Mouse (Mus musculus) forebrain, embryonic 15.5 days (tissue): ENCODE data around the gene Abracl. TPM values are rescaled to one million over a fixed set of nuclear protein-coding genes. Genes with fewer than 3 reads are reported as not detected.
A peak's percentile ranks its signal among the peaks of the same experiment; 100 is the strongest.

Source experiments
- ATAC-seq: fragments of 200-750 bp; cut with Nextera tagmentation; replicated peaks from 2 replicates; pipeline ENCODE4 v1.8.0; 2017; ENCODE audit warnings: mild to moderate bottlenecking, moderate TSS enrichment, moderate library complexity
- H3K27ac ChIP-seq: fragments of 300-500 bp; sonication (generic); replicated peaks from 2 replicates; pipeline ENCODE4 v1.5.1; 2015; ENCODE audit warnings: mild to moderate bottlenecking, inconsistent platforms
- H3K27me3 ChIP-seq: fragments of 300-500 bp; sonication (generic); 2 replicates; pipeline ENCODE4 v1.6.1; 2015; ENCODE audit warnings: inconsistent platforms
- H3K36me3 ChIP-seq: fragments of 300-500 bp; sonication (generic); 2 replicates; pipeline ENCODE4 v1.6.1; 2015; ENCODE audit warnings: mild to moderate bottlenecking, inconsistent platforms
- H3K4me1 ChIP-seq: fragments of 300-500 bp; sonication (generic); 2 replicates; pipeline ENCODE4 v1.6.1; 2015; ENCODE audit warnings: inconsistent platforms
- H3K4me2 ChIP-seq: fragments of 300-500 bp; sonication (generic); replicated peaks from 2 replicates; pipeline ENCODE4 v1.6.1; 2015; ENCODE audit warnings: mild to moderate bottlenecking, inconsistent platforms
- H3K4me3 ChIP-seq: fragments of 300-500 bp; sonication (generic); 2 replicates; pipeline ENCODE4 v1.5.1; 2015; ENCODE audit warnings: mild to moderate bottlenecking, inconsistent platforms
- H3K9ac ChIP-seq: fragments of 300-500 bp; sonication (generic); replicated peaks from 2 replicates; pipeline ENCODE4 v1.6.1; 2015; ENCODE audit warnings: mild to moderate bottlenecking, inconsistent platforms
- H3K9me3 ChIP-seq: fragments of 300-500 bp; sonication (generic); 2 replicates; pipeline ENCODE4 v1.6.1; 2016; ENCODE audit warnings: inconsistent platforms
- WGBS: fragments of 180-500 bp; shearing (Covaris S2); methylation state at CpG from one replicate; pipeline ENCODE4 v1.1.7; 2015; ENCODE audit warnings: mixed read lengths; 5-methylcytosine and 5-hydroxymethylcytosine counted together
- polyA plus RNA-seq: library from polyadenylated mRNA; unstranded; fragments of >200 nt; fragmentation: Nextera tagmentation; extraction: Ambion mirVana; gene quantifications from 2 replicates; pipeline ENCODE4 v1.2.1, GENCODE M21; 2015

Gene Abracl
- polyA plus RNA-seq, 1 experiment from 2014 or later, result 226 TPM

DNA sequence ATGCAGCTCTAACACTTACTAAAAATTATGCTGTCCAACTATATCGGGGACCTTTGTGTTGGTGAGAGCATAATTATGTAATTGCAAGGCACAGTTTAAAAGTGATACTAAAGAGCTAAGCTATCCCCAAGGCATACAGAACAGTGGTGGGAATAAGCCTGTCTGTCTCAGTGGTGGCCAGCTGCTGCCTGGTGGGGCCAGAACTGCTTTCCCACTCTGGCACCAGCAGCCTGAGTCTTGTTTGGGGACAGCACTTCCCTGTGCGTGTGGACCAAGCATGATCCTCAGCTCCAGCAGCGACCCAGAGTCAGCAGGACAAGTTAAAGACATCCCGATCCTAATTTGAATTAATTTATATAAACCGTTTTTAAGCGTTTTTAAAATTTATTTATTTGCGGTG, 2.6 kb downstream of the Abracl start:
- Histone ChIP-seq H3K4me3 (peak overlapping the region; percentile 22), H3K9me3 (no peaks in the 10 kb centered on the region), H3K4me1 (peaks cover 25% of the 10 kb centered on the region), H3K27ac (peak overlapping the region; percentile 96), H3K36me3 (peaks cover 23% of the 10 kb centered on the region), H3K4me2 (peak overlapping the region; percentile 46), H3K27me3 (no peaks in the 10 kb centered on the region), H3K9ac (no peak overlapping the region)
- peak; percentile 45 for ATAC-seq
- WGBS, result 53% methylated on average over 7 of the region's 7 CpGs

GRCm38 (mm10) chr10:18011761-18012160, 11.3 kb downstream of the Abracl start:
- WGBS, result 89% methylated on average over 5 of the region's 5 CpGs
- H3K9ac ChIP-seq, result no peak overlapping the region
- no peaks in the 10 kb centered on the region for H3K9me3 ChIP-seq
- H3K36me3 ChIP-seq, result peaks cover 36% of the 10 kb centered on the region
- H3K4me2 ChIP-seq, result no peak overlapping the region
- ATAC-seq, result no peak
- no peak overlapping the region for H3K27ac ChIP-seq
- no peaks in the 10 kb centered on the region for H3K27me3 ChIP-seq
- no peaks in the 10 kb centered on the region for H3K4me1 ChIP-seq
- no peak overlapping the region for H3K4me3 ChIP-seq

- Histone ChIP-seq H3K27me3 (no peaks in the 10 kb centered on the region), H3K36me3 (peaks cover 22% of the 10 kb centered on the region), H3K4me1 (no peaks in the 10 kb centered on the region), H3K4me2 (no peak overlapping the region), H3K9me3 (no peaks in the 10 kb centered on the region), H3K4me3 (no peak overlapping the region), H3K9ac (no peak overlapping the region), H3K27ac (no peak overlapping the region)
- no peak for ATAC-seq
- WGBS, result 91% methylated on average over 1 of the region's 1 CpGs
Observed at GRCm38 (mm10) chr10:18009744-18010143, 13.3 kb downstream of the Abracl start.

DNA sequence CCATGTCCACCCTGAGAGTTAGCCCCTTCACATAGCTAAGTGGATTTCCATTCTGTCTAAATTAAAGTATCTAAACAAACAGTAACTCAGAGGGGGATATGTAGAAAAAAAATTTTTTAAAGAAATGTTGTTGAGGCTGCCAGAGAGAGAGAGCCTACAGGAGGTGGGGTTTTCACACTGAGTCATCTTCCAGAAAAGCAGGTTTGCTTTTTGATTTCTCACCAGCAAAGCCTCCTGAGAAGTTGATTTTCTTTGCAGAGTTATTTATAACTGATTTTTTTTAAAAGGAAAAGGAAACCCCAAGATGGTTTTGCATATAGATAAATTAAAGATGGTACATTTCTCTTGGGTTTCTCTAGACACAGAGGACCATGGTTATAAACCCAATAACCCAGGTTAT, 15.0 kb downstream of the Abracl start:
- ATAC-seq, result no peak
- H3K9ac ChIP-seq, result no peak overlapping the region
- no peaks in the 10 kb centered on the region for H3K27me3 ChIP-seq
- H3K9me3 ChIP-seq, result no peaks in the 10 kb centered on the region
- H3K36me3 ChIP-seq, result peaks cover 12% of the 10 kb centered on the region
- no peak overlapping the region for H3K4me2 ChIP-seq
- H3K4me1 ChIP-seq, result no peaks in the 10 kb centered on the region
- no peak overlapping the region for H3K4me3 ChIP-seq
- H3K27ac ChIP-seq, result no peak overlapping the region

DNA sequence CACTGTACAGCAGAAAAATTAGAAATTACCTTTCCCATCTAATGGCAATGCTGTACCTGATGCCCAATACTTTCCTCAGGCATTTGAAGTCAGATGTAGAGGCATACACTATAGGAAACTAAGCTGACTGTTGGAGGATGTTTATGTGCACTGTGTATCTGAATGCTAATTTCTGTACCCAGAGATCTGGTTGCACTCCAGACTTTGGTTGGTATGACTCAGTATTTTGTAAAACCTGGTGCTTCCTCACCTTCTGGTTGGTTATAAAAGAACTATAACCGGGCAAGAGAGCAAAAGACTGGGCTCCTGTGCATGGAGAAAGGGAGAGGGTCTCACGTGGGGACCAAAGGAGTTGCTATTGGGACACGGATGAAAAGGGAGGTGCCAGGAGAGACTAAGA, 15.8 kb downstream of the Abracl start:
- peaks cover 11% of the 10 kb centered on the region; the same call in 1 of the 2 replicates for H3K36me3 ChIP-seq
- 90% methylated on average over 3 of the region's 3 CpGs for WGBS
- H3K27ac ChIP-seq, result no peak overlapping the region
- no peaks in the 10 kb centered on the region for H3K27me3 ChIP-seq
- no peak overlapping the region for H3K9ac ChIP-seq
- no peaks in the 10 kb centered on the region for H3K9me3 ChIP-seq
- no peak overlapping the region for H3K4me2 ChIP-seq
- no peak for ATAC-seq
- H3K4me1 ChIP-seq, result no peaks in the 10 kb centered on the region
- no peak overlapping the region for H3K4me3 ChIP-seq

DNA sequence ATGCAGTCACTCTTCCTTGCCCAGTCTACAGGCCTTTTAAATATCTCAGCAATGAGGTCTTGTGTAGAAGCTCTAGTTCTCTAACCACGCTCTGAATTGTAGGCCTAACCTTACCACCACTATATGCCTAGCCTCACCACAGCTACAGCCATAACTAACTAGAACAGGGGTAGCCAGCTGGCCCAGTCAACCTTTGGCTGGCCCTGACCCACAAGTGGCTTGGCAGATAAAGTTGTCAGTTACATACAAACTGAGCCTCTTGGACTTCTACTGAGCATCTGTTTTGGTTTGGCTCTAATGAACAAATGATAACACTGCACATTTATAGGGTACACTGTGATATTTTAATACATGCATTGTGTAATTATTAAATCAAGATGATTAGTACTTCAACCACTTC, 16.3 kb downstream of the Abracl start:
- Histone ChIP-seq H3K27ac (no peak overlapping the region), H3K9me3 (no peaks in the 10 kb centered on the region), H3K27me3 (no peaks in the 10 kb centered on the region), H3K9ac (no peak overlapping the region), H3K4me1 (no peaks in the 10 kb centered on the region), H3K36me3 (peaks cover 9% of the 10 kb centered on the region; the same call in 1 of the 2 replicates), H3K4me2 (no peak overlapping the region), H3K4me3 (no peak overlapping the region)
- no peak for ATAC-seq
- 96% methylated on average over 1 of the region's 1 CpGs for WGBS

GRCm38 (mm10) chr10:18005136-18005955, 17.7 kb downstream of the Abracl start:
- Histone ChIP-seq H3K4me1 (no peaks in the 10 kb centered on the region), H3K27me3 (no peaks in the 10 kb centered on the region), H3K36me3 (peaks cover 6% of the 10 kb centered on the region; the same call in 1 of the 2 replicates), H3K4me3 (no peak overlapping the region), H3K27ac (no peak overlapping the region), H3K9me3 (no peaks in the 10 kb centered on the region), H3K9ac (no peak overlapping the region), H3K4me2 (no peak overlapping the region)
- no peak for ATAC-seq
- WGBS, result 88% methylated on average over 7 of the region's 7 CpGs

DNA sequence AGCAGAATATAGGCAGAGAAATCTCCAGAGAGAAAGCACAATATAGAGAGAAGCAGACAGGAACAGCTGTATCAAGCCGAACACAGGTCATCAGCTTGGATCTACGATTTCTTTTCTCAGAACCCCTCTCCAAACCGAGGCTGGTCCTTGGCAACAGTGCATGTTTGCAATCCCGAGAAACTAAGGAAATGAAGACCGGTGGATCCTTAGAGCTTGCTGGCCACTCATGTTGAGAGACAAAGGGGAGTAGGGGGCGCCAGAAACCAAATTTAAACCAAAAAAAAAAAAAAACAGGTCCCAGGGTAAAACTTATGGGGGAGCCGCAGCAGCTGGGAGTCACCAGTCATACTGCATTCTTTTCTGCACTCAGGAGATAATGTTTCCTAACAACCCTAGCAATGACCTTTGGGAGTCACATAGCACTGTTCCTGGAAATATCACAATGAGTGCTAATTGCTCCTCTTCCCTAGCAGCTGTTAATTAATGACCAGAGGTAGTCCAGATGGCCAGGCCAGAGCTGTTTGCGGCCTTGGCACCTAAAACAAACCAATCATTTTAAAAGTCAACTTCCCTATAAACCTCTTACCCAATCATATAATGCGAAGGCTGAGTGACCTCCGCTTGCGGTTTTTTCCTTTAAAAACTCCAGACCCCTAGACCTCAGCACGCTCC, 19.0 kb downstream of the Abracl start:
- H3K4me2 ChIP-seq, result no peak overlapping the region
- 90% methylated on average over 12 of the region's 12 CpGs for WGBS
- no peaks in the 10 kb centered on the region for H3K4me1 ChIP-seq
- H3K9ac ChIP-seq, result no peak overlapping the region
- no peak for ATAC-seq
- no peak overlapping the region for H3K27ac ChIP-seq
- H3K36me3 ChIP-seq, result 0 out of 2 replicates have a peak, but pooled peaks cover under 1% of the 10 kb centered on the region
- no peak overlapping the region for H3K4me3 ChIP-seq
- no peaks in the 10 kb centered on the region for H3K27me3 ChIP-seq
- H3K9me3 ChIP-seq, result no peaks in the 10 kb centered on the region

DNA sequence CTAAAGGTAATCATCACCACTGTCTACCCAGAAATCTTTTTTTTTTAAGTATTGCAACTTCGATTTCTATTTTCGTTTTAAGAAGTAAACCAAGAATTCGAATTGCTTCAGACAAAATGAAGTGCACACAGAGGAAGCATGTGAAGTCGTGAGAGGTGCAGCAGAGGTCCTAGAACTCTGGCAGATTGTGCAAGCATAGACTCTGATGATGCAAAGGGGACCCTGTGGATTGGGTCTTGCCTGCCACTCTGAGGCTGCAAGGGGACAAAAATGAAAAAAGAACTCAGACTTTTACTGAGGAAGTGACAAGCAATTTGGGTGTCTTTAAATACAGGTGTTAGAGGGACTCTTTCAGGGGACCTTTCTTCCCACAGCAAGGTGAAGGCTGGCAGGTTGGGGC, 32.5 kb downstream of the Abracl start:
- no peak for ATAC-seq
- WGBS, result 88% methylated on average over 4 of the region's 4 CpGs
- H3K4me1 ChIP-seq, result no peaks in the 10 kb centered on the region
- no peaks in the 10 kb centered on the region for H3K27me3 ChIP-seq
- no peaks in the 10 kb centered on the region for H3K36me3 ChIP-seq
- no peak overlapping the region for H3K4me3 ChIP-seq
- no peak overlapping the region for H3K27ac ChIP-seq
- no peak overlapping the region for H3K4me2 ChIP-seq
- no peak overlapping the region for H3K9ac ChIP-seq
- H3K9me3 ChIP-seq, result no peaks in the 10 kb centered on the region

GRCm38 (mm10) chr10:17989136-17989535, 34.0 kb downstream of the Abracl start:
- 72% methylated on average over 6 of the region's 6 CpGs for WGBS
- ATAC-seq, result no peak

GRCm38 (mm10) chr10:17987823-17988423, 35.2 kb downstream of the Abracl start:
- no peak for ATAC-seq
- H3K9me3 ChIP-seq, result no peaks in the 10 kb centered on the region
- no peak overlapping the region for H3K27ac ChIP-seq
- H3K9ac ChIP-seq, result no peak overlapping the region
- H3K4me3 ChIP-seq, result no peak overlapping the region
- H3K4me1 ChIP-seq, result 0 out of 2 replicates have a peak, but pooled peaks cover 2% of the 10 kb centered on the region
- H3K4me2 ChIP-seq, result no peak overlapping the region
- 83% methylated on average over 8 of the region's 8 CpGs for WGBS
- H3K27me3 ChIP-seq, result no peaks in the 10 kb centered on the region
- no peaks in the 10 kb centered on the region for H3K36me3 ChIP-seq

More at GRCm38 (mm10) chr10:17989136-17989535, 34.0 kb downstream of the Abracl start:
- Histone ChIP-seq H3K27me3 (no peaks in the 10 kb centered on the region), H3K9me3 (no peaks in the 10 kb centered on the region), H3K27ac (no peak overlapping the region), H3K36me3 (no peaks in the 10 kb centered on the region), H3K4me2 (no peak overlapping the region), H3K9ac (no peak overlapping the region), H3K4me3 (no peak overlapping the region), H3K4me1 (no peaks in the 10 kb centered on the region)

- ATAC-seq, result peak; percentile 93
Observed at GRCm38 (mm10) chr10:17983313-17983712, 39.8 kb downstream of the Abracl start.

More at GRCm38 (mm10) chr10:17983313-17983712, 39.8 kb downstream of the Abracl start:
- H3K27ac ChIP-seq, result no peak overlapping the region
- H3K4me3 ChIP-seq, result no peak overlapping the region
- H3K36me3 ChIP-seq, result no peaks in the 10 kb centered on the region
- H3K4me2 ChIP-seq, result no peak overlapping the region
- no peak overlapping the region for H3K9ac ChIP-seq
- H3K27me3 ChIP-seq, result no peaks in the 10 kb centered on the region
- H3K4me1 ChIP-seq, result peaks cover 5% of the 10 kb centered on the region; the same call in 1 of the 2 replicates
- H3K9me3 ChIP-seq, result no peaks in the 10 kb centered on the region
- WGBS, result 45% methylated on average over 2 of the region's 2 CpGs
